Mouse (Mus musculus) kidney, adult 8-10 months (tissue): ENCODE measurements at regions not wholly inside any gene's neighbourhood (a gene's known extent, or its start where the extent isn't known, plus 50 kb on each side); places are given as distances from the start of the nearest gene placed in this dataset.

Experiments used
- DNase-seq, 2 experiments: peaks; one replicate each; pipeline ENCODE4 v3.0.0; 2022

DNA sequence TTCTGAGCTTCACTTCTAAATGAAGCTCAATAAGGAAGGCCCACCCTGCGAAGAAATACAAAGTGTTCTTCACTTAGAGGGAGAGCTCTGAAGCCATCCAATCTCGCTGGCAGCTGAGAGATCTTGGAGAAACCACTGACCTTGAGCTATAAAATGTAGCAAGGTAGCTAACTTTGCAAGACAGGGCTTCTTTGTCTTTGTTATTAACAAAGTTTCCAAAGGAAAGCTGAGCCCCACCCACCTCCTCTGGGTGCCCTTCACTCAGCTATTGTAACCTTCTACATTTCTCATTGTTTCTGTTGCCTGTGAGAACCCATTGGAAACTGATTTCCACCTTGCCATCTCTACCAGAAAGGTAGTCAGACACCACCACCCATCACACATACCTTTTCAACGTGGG lies 57.2 kb upstream of the Usp9x start:
- DNase-seq = no peak

DNA sequence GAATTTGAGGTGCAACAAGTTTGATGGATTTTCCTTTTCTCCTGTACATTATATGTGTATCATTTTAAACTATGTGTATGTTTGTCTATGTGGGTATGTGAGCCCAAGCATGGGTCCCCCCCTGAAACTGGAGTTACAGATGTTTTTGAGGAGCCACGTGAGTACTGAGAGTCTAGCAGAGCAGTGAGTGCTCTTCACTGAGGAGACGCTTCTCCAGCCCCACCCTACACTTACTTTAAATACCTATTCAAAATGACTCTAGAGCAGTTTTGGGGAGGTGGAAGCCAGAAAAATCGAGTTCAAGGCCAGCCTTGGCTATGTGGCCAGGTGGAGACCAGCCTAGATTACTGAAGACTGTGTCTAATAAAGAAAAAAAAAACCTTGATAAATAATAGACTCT lies 58.2 kb upstream of the Usp9x start:
- DNase-seq = no peak

DNA sequence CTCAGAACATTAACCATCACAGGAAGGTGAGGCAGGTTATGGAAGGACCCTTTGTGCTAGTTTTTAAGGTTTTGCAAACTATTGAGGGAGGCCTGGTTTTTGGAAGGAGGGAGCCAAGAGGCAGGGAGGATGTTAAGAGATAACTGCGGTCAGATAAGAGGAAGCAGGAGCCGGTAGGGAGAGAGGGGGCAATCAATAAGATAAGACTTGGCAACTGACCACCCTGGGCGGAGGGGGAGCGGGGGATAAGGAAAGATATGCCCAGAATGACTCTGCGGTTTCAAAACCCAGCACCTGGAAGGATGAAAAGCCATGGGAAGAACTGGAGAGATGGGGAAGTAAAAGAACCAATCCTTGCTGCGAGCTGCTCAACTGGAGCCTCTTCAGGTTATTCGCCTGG lies 80.5 kb upstream of the Usp9x start:
- no peak for DNase-seq

DNA sequence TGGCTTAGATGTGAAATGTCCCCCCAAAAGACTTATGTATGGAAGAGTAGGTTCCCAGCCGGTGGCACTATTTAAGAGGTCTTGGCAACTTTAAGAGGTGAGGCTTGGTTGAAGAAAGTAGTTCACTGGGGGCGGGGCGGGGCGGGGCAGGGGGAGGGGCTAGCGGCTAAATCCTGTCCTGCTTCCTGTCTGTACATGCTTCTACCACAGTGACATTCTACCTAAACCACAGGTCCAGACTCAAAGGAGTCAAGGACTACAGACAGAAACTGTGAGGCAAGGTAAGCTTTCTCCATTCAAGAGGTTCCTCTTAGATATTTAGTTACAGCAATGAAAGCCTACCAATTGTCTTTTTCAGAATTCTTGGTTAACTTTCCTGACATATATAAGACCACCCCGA lies 93.6 kb upstream of the Usp9x start:
- DNase-seq = no peak

DNA sequence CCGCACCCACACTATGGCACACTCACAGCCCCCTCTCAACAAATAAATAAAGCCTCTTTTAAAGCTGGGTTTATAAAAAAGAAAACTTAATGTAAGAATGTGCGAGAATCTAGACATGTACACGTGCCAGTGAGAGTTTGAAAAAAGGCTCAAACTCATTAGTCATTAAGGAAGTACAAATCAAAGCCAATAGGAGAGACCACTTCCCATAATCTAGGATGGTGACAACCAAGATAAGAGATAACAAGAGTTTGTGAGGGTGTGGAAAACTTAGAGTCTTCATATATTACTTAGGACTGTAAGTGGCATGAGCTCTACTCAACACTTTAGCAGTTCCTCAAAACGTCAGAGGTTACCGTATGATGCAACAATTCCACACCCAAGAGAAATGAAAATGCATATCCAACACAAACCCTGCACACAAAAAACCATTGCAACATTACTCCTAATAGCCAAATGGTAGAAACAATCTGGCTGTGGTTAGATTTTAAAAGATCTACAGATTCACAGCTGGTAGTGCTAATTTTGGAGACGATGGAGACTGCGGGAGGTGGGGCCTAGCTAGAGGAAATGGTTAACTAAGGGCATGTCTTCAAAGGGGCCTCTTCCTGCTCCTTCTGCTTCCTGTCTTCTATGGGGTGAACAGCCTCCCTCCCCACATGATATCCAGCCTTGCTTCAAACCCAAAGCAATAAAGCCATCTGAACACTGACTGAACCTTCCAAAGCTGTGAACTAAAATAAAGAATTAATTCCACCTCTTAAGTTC lies 102.1 kb upstream of the Usp9x start:
- DNase-seq = no peak

DNA sequence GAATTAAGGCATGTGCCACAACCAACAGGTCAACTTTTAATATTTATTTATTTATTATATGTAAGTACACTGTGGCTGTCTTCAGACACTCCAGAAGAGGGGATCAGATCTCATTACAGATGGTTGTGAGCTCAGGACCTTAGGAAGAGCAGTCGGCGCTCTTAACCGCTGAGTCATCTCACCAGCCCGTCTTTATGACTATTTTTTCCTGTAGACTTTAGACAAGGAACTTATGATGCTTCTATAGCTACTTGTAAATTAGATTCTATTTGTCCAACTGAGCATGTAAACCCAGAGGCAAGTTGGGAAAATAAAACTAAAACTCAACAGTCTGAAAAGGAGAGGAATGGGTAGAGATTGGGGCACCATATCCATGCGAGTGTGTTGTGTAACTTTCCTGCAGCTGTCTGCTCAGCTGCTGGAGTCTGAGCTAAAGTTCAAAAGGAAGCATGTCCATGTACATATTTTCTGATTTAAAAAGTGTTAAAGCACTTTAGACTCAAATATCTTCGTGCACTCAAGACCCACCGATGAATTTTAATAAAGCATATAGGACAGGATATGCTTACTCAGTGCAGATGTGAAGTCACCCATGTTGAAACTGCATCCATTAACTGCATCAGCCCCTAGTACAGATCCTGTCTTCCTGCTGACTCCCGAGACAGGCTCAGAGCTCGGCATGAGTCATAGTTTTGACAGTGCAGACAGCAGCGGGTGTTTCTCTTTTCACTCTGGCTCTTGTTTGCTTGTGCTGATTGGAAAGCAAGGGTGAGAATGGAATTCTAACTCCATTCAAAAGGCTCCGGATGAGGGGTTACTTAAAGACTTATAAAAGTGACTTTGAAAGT lies 111.6 kb upstream of the Usp9x start:
- no peak for DNase-seq

DNA sequence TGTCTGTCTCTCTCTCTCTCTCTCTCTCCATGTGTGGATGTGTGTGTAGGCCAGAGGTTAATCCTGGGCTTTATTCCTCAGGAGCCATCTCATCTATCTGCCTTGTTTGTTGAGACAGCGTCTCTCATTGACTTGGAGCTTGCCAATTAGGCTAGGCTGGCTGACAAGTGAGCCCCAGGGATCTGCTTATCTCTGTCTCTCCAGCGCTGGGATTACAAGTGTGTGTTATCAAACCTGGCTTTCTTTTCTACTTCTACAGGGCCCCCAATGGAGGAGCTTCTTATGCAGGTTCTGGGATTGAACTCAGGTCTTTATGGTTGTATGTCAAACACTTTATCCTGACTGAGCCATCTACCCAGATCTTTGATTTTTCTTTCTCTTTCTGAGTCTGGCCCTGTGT lies 112.4 kb upstream of the Usp9x start:
- no peak for DNase-seq

DNA sequence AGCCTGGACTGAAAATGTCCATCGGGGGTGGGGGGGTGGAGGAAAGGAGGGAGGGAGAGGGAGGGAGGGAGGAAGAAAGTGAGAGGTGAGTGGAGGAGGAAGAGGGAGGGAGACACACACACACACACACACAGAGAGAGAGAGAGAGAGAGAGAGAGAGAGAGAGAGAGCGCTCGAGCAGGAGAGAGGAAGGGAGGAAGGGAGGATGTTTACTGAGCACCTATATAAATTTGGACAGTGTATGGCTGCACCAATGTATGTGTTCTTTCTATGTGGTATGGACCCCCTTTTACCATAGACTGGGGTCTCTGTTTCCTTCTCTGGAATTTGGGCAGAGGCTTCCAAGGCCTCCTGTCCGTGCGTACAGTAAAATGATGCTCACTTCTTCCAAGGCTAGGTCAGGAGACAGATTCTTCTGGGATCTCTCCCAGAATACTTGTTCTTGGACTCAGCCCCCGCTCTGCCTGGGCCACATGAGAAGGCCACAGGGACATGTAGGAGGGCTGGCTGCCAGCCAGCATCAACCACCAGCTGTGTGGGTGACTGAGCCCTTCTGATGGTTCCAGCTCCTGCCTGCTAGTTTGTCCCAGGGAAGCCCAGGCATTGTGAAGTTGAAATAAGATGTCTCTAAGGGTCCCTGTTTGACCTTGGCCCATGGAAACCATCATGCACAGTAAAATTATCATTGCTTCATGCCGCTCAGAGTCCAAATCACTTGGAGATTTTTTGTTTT lies 120.2 kb upstream of the Usp9x start:
- peak; percentile 2 for DNase-seq

DNA sequence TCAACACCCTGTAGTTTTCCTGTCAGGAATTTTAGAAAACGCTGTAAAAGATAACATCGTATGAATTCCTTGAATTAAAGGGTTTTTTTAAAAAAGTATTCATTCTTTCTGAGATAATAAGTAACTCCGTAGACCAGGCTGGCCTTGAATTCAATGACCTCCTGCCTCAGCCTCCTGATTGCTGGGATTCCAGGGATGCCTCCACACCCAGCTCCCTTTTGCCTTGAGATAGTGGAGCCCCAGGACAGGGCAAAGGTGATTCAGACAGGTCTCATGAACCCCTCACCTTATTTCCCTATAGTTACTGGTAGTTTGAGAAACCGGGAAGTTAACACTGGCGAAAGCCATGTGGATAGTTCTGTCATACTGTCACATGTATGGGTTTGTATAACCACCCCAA lies 128.8 kb upstream of the Usp9x start:
- no peak for DNase-seq

DNA sequence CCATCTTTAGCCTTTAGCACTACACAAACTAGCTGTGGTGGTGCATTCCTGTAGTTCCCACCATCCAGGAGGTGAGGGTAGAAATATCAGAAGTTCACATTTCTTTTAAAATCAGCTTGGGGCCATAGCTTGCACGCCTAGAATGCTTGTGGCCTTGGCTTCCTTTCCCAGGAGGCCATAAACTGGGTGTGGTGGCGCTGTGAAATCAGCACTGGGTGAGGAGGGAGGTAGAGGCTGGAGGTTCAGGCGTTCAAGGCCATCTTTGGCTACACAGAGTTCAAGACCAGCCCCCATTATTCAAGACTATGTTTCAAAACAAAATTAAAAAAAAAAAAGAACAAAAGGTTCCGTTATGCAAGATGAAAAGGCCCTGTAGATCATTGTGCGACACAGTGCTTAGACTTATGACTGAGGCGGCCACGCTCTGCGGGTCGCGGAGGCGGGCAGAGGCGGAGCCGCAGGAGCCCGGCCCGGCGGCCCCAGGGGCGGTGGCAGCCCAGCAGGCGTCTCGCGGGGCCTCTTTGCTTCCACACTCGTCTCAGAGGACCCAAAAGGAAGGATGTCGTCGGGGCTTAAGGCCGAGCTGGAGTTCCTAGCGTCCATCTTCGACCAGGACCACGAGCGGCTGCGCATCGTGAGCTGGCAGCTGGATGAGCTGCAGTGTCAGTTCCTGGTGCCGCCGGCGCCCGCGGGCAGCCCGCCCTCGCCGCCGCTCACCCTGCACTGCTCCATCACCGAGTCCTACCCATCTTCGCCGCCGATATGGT lies 134.7 kb upstream of the Usp9x start:
- peak; percentile 12 to 19 for DNase-seq

DNA sequence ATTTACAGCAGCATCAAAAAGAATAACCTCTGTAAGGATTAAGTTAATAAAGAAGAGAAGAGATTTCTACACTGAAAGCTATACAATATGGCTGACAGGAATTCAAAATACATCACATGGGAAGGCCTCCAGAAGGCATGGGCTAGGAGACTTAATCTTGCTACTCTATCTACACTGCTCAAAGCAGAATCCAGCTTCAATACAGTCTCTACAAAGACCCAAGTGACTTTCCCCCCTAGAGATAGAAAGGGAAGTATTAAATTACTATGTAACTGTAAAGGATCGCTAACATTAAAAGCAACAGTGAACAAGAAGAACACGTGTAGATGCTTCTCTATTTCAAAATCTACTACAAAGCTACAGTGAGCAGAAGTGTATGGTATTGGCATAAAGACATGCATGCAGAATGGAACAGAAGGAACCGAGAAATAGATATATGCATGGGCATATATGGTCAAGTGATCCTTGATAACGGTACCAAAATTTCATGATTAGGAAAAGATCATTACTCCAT lies 137.9 kb upstream of the Usp9x start:
- DNase-seq = no peak

DNA sequence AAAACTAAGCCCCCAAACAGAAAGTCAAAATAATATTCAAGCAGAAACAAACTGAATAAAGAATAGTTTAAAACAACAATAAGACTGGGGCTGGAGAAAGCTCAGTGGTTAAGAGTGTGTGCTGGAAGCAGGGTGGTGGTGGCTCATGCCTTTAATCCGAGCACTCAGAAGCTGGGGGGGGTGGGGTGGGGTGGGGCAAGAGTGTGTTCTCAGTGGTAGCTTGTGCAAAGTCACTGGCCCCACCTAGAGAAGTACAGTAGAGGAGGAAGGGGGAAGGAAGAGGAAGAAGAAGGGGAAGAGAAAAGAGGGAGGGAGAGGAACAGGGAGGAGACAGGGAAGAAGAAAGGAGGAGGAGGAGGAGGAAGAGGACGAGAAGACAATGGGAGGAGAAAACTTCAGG lies 141.1 kb upstream of the Usp9x start:
- no peak for DNase-seq

DNA sequence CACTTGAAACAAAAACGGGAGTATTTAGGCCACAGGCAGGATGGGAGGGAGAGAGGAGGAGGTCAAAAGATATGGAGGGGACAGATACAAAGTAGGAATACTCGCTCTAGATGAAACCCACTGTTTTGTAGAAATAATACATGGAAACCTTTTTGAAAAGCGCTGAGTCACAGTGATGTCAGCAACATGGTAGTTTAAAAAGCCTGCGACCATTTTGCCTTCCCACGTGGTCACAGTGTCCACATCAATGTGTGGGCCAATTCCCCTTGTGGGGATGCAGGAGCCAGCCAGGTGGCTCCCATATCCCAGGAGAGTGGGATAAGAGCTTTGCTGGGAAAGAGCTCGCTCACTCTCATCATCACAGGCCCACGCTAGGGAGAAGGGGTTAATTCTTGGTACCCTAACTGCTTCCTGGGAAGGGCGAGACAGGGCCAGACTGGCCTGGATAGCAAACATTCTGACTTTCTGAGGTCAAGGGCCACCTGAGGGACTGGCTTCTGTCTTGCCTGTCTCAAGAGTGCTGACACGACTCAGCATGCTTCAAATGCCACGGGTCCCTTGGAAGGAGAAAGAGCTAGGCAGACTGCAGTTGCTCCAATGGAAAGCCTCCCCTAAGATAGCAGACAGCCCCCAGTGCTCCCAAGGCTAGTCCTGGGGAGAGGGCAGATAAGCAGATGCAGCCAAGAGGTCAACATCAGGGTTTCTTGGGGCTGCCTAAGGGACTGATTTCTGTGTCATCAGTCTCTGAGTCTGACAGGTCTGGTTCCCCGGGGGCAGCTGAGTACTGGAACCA lies 143.3 kb upstream of the Usp9x start:
- no peak for DNase-seq

DNA sequence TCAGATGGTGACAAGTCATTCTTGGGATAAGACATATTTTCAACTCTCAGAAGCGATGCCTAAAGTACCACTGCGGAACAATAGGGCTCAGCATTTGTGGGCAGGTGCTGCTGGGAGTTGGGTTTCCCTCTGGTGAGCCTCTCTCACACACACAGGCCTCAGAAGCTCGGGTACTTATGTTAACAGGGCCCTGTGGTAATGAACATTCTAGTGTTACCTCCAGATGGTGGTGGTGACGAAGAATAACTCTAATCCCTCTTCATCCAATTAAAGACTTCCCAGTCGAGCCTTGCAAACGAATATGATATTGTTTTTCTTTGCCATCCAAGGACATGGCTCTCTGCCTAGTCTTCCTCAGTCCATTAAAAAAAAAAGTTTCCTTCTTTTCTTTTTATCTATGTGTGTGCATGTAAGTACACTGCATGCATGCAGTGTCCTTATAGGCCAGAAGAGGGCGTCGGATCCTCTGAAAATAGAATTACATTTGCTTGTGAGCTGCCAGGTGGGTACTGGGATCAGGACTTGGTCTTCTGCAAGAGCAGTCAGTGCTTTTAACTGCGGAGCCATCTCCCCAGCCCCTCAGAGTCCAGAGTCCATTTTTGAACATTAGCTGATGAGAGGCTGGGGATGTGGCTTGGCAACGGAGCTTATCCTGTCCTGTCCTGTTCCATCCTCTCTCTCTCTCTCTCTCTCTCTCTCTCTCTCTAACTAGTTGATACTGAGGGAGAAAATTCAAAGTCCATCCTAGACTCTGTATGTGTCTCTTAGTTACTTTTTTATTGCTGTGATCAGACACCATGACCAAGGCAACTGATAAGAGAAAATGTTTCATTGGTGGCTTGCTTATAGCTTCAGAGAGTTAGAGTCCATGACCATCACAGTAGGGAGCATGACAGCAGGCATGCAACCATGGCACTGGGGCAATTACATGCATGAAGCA lies 146.3 kb upstream of the Usp9x start:
- no peak for DNase-seq

DNA sequence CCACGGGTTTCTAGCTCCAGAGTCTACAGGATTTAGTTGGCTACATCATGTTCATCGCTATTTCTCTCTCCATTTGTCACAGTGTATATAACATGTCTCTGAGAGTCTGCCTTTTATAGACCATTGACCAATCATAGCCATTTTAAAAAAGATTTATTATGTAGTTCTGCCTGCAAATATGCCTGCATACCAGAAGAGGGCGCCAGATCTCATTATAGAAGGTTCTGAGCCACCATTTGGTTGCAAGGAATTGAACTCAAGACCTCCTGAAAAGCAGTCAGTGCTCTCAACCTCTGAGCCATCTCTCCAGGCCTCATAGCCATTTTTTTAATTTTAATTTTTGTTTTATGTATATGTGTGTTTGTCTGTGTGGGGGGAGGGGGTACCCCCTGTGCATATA lies 151.7 kb upstream of the Usp9x start:
- DNase-seq = no peak

DNA sequence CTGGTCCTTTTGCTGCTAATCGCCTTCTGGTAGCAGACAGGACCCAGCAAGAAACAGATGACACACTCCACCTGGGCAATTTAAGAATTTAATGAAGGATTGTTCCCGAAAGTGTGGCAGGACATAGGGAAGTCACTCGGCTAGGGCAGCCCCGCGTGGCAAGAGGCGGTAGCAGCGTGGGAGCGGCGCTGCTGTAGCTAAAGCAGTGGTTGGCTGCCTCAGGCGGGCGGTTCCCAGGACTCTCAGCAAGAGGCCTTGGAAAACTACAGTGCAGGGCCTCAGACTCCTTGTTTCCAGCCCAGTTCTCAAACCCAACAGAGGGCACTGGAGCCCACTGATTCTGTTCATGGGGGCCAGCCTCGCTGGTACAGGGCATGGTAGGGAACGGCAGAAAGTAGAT lies 154.2 kb upstream of the Usp9x start:
- peak; percentile 29 to 37 for DNase-seq

DNA sequence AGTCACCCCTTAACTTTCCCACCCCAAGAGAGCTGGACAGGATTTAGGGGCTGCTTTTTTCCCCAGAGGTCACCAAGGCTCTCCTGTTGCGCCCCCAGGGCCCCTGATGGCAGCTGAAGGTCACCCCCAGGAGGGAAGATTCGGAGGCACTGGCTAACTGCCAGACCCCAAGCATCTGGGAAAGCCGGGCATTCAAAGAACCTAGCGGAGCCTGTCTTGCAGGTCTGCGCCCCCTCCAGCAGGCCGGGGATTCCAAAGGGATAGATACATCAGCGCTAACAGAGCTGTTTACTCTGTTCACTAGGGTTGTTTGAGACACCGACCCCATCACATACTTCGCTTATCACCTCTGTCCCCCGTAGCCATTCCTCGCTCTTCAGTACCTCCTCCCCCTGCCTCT lies 154.6 kb upstream of the Usp9x start:
- no peak for DNase-seq

DNA sequence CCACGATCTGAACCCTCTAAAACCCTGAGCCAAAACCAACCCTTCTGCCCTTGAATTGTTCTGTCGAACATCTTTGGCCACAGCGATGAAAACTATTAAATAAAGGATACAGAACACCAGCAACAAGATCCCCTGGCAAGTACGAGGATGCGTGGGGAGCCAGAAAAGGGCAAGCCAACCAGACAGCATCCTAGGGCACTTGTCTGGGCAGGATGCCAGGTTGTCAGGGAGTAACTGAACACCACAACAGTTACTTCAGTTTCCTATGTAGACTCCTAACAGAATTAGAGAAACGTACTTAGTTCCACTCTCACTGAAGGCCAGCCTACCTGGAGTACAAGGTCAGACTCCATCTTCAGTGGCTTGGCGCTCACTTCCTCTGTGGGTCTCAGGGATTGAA lies 138.4 kb upstream of the Med14 start:
- no peak for DNase-seq

DNA sequence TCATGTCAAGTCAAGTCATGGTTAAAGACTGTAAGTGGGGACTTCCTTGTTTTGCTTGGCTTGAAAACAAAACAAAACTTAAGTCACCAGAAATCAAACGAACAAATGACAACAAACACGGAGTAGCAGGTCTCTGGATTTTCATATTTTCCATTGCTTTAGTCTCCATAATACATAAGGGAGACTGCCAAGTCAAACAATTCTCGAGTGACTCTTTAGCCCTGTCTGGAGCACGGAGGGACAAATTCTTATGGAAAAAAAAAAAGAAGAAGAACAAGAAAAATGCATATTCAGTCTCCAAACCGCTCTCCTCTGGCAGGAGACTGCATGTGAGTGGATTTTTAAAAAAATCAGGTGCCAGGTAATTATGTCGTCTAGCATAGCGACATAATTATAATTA lies 129.6 kb upstream of the Med14 start:
- DNase-seq = no peak

DNA sequence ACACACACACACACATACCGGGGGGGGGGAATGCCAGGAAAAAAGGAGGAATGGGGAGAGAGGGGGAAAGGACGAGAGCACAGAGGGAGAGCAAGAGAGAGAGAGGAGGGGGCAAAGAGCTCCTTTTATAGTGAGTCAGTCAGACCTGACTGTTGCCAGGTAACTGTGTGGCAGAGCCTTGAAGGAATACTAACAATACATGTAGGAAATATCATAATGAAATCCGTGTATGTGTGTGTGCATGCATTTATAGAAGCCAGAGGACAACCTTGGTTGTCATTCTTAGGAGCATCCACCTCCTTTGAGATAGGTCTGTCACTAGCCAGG lies 127.6 kb upstream of the Med14 start:
- no peak for DNase-seq
